ENCODE assay signal across 8 mouse cellular contexts in genomic region chr12:37108819-37109473, GRCm38 (mm10). TPM values are rescaled to one million over a fixed set of nuclear protein-coding genes. Genes with fewer than 3 reads are reported as not detected.
DNase-seq lines count a peak whose midpoint lies in the region; ATAC-seq and TF ChIP-seq lines count a peak whose summit lies in the region.

No protein-coding gene starts in this region.

- H3K4me3 ChIP-seq in erythroblast, embryonic 14.5 days (replicated peaks), result peak overlapping the region; percentile 9
- H3K4me3 ChIP-seq in E14TG2a.4 (replicated peaks; ENCODE audit: low read length), result peak overlapping the region; percentile 71
- peak overlapping the region; percentile 46 for H3K4me3 ChIP-seq in embryonic fibroblast, embryonic 13.5 days (ENCODE audit: insufficient read depth, low read length)
- H3K4me3 ChIP-seq in neural tube, embryonic 13.5 days, result peak overlapping the region; percentile 47

- H3K4me2 ChIP-seq in neural tube, embryonic 13.5 days, result peak overlapping the region; percentile 84

- H3K36me3 ChIP-seq in erythroblast, embryonic 14.5 days (ENCODE audit: control insufficient read depth), result no peaks in the 10 kb centered on the region
- H3K36me3 ChIP-seq in E14TG2a.4 (ENCODE audit: insufficient read depth, low read length), result no peaks in the 10 kb centered on the region
- no peaks in the 10 kb centered on the region for H3K36me3 ChIP-seq in neural tube, embryonic 13.5 days

- TF ChIP-seq POLR2A in embryonic fibroblast, embryonic 13.5 days (IDR thresholded peaks at IDR 0.05; ENCODE audit: low read depth, low read length), result no peak

- no peak for TF ChIP-seq CTCF in E14TG2a.4 (conservative IDR thresholded peaks at IDR 0.05; ENCODE audit: low read length)
- TF ChIP-seq CTCF in embryonic fibroblast, embryonic 13.5 days (IDR thresholded peaks at IDR 0.05; ENCODE audit: borderline replicate concordance, insufficient read depth, low read length), result no peak

- under 1% methylated on average over 29 of the region's 29 CpGs for WGBS in neural tube, embryonic 13.5 days

- no peak overlapping the region for H3K27ac ChIP-seq in embryonic fibroblast, embryonic 13.5 days (ENCODE audit: insufficient read depth, low read length)
- no peak overlapping the region for H3K27ac ChIP-seq in neural tube, embryonic 13.5 days (replicated peaks)

- peak overlapping the region; percentile 66 for H3K9ac ChIP-seq in neural tube, embryonic 13.5 days

- peak; percentile 34 to 48 for DNase-seq in heart, postnatal 10 days
- peak; percentile 3 for DNase-seq in liver
- no peak for DNase-seq in thymus, postnatal 25 days

- no peaks in the 10 kb centered on the region for H3K4me1 ChIP-seq in erythroblast, embryonic 14.5 days (ENCODE audit: control insufficient read depth)
- peaks cover 40% of the 10 kb centered on the region for H3K4me1 ChIP-seq in E14TG2a.4 (replicated peaks; ENCODE audit: low read depth, low read length)
- 0 out of 2 replicates have a peak, but pooled peaks cover 2% of the 10 kb centered on the region for H3K4me1 ChIP-seq in embryonic fibroblast, embryonic 13.5 days (ENCODE audit: control insufficient read depth, insufficient read depth, low read length)
- H3K4me1 ChIP-seq in neural tube, embryonic 13.5 days (replicated peaks), result peaks cover 20% of the 10 kb centered on the region

- intact Hi-C loops in heart, postnatal 10 days (cut with DNase I), result loop anchor here (1.0 to 5.0 kb wide), 4 partner anchors 57 to 1077 kb away; no protein-coding TSS in a partner anchor

- peaks cover 29% of the 10 kb centered on the region for H3K27me3 ChIP-seq in erythroblast, embryonic 14.5 days (ENCODE audit: control insufficient read depth)
- peaks cover 43% of the 10 kb centered on the region for H3K27me3 ChIP-seq in E14TG2a.4 (ENCODE audit: insufficient read depth, low read length)
- H3K27me3 ChIP-seq in neural tube, embryonic 13.5 days, result peaks cover 67% of the 10 kb centered on the region

- no peaks in the 10 kb centered on the region for H3K9me3 ChIP-seq in erythroblast, embryonic 14.5 days (ENCODE audit: control insufficient read depth, low read length)
- H3K9me3 ChIP-seq in E14TG2a.4 (ENCODE audit: low read length), result no peaks in the 10 kb centered on the region
- no peaks in the 10 kb centered on the region for H3K9me3 ChIP-seq in neural tube, embryonic 13.5 days

- ATAC-seq in erythroblast, adult 5-6 weeks (replicated peaks; ENCODE audit: low FRiP score, poor library complexity, severe bottlenecking), result no peak
- peak; percentile 68 for ATAC-seq in neural tube, embryonic 13.5 days (ENCODE audit: low read depth)

RNA-seq across cellular contexts. Expression of gene Meox2, which starts 0.6 kb away (rescaled TPM):
- polyA plus RNA-seq in erythroblast, embryonic 14.5 days (2012), result not detected in 2 replicates
- not detected in 2 replicates for total RNA-seq in erythroblast, adult 5-6 weeks (2015; ENCODE audit: low replicate concordance)
- not detected in 2 replicates for total RNA-seq in erythroblast, adult 5-6 weeks (2017; ENCODE audit: low replicate concordance)
- polyA plus RNA-seq in embryonic fibroblast, embryonic 13.5 days (2011; ENCODE audit: insufficient read length, low read depth, missing spikeins), result 1.0 and 4.4 TPM in 2 replicates
- total RNA-seq in heart, postnatal 10 days (2021), result 10 to 100 TPM; 24.6 to 30.9 TPM
- 4.0 and 4.3 TPM in 2 replicates for polyA plus RNA-seq in neural tube, embryonic 13.5 days (2015; fragmentation: Nextera tagmentation; extraction: Ambion mirVana)

Comparison
In these comparisons a context has a peak if more than half of its experiments do, and no peak if none do; other contexts are left out.
1. H3K4me3 ChIP-seq: peak in every context shown above with its lines; median percentile 71 in E14TG2a.4; 47 in neural tube, embryonic 13.5 days; 46 in embryonic fibroblast, embryonic 13.5 days; 9 in erythroblast, embryonic 14.5 days.